Mouse (Mus musculus): ENCODE data around the gene Rps15.

DNA sequence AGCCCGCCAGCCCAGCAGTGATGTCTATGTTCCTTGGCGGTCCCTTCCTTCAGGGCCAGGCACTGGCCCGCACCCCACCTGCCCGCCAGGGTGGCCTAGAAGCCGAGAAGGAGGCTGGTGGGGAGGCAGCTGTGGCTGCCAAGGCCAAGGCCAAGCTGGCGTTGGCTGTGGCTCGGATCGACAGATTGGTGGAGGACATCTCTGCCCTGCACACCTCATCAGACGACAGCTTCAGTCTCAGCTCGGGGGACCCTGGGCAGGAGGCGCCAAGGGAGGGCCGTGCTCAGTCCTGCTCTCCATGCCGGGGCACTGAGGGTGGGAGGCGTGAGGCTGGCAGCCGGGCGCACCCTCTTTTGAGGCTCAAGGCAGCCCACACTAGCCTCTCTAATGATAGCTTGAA is 19.3 kb downstream of the Rps15 start:
- TF ChIP-seq CTCF (IDR thresholded peaks at IDR 0.05; ENCODE audit: borderline replicate concordance, extremely low read depth, insufficient read depth, insufficient read length) (no peak), POLR2A (IDR thresholded peaks at IDR 0.05; ENCODE audit: borderline replicate concordance, extremely low read depth, insufficient read depth, insufficient read length, poor library complexity, severe bottlenecking) (no peak)
